Comparison of ENCODE assay signal across 7 mouse cellular contexts in the genomic region with DNA sequence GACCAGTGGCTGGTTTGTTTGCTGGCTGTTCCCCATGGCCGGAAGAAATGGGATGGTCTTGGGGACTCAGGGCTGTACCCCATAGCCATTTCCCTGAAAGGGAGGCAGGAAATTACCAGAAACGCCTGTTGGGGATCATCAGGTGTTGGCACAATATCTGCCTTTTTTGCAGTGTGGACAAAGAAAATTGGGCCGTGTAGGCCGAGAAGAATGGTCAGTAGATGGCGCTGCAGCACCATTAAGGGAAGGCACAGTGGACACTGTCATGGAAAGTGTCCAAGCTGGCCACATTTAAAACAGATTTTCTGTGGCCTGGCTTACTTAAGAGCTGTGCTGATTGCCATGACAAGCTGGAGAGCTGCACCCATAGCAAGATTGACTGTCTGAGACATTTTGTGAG.
DNase-seq lines count a peak whose midpoint lies in the region; ATAC-seq and TF ChIP-seq lines count a peak whose summit lies in the region.
"Not testable (repeated sequence)": the region's sequence is repeated elsewhere in the genome, so short reads cannot be mapped to it uniquely, and the experiment has no call there.

No protein-coding gene starts in this region.

- H3K4me2 ChIP-seq in heart, postnatal 0 days (ENCODE audit: low read depth, low read length): not testable (repeated sequence)

- not testable (repeated sequence) for H3K27ac ChIP-seq in heart, postnatal 0 days (ENCODE audit: low read depth)

- not testable (repeated sequence) for TF ChIP-seq EP300 in heart, postnatal 0 days (IDR thresholded peaks at IDR 0.05; ENCODE audit: low read depth)

- 24% methylated on average over 3 of the region's 5 CpGs for WGBS in heart, postnatal 0 days

- not testable (repeated sequence) for ATAC-seq in Patski; heart, postnatal 0 days (ENCODE audit: insufficient read depth, low read depth)

- not testable (repeated sequence) for DNase-seq in Patski (ENCODE audit: low read depth, low spot score); heart, postnatal 0 days (ENCODE audit: low spot score)
- DNase-seq in adrenal gland, postnatal 14 days: peak; percentile 10
- peak; percentile 2 to 29 for DNase-seq in kidney, postnatal 36 days
- DNase-seq in left cerebral cortex, adult 18-20 months (ENCODE audit: low spot score in 2 of 2): peak; percentile 15 to 28
- peak; percentile 5 for DNase-seq in lung, postnatal 10 days
- DNase-seq in retina, postnatal 1 day: peak; percentile 0

- POLR2A ChIA-PET in Patski (lab: Charles Lee): not testable (repeated sequence)

- not testable (repeated sequence) for H3K9ac ChIP-seq in heart, postnatal 0 days (replicated peaks; ENCODE audit: low read depth, low read length)

- not testable (repeated sequence) for H3K9me3 ChIP-seq in heart, postnatal 0 days (replicated peaks; ENCODE audit: control insufficient read depth, low read length)

- H3K36me3 ChIP-seq in heart, postnatal 0 days (replicated peaks; ENCODE audit: control insufficient read depth, insufficient read depth, low read length): not testable (repeated sequence)

- in situ Hi-C loops in Patski (cut with MboI; ENCODE audit: low pct_unique_long_range_greater_than_20kb): not testable (repeated sequence)

- not testable (repeated sequence) for H3K27me3 ChIP-seq in Patski; heart, postnatal 0 days (ENCODE audit: control insufficient read depth, insufficient read depth, low read length)

- CTCF ChIA-PET in Patski (lab: Charles Lee): not testable (repeated sequence)

- peak; percentile 16 for TF ChIP-seq CTCF in Patski (IDR thresholded peaks at IDR 0.05)
- 0 out of 2 replicates have a peak, but pooled peaks have one; percentile 2 for TF ChIP-seq CTCF in heart, postnatal 0 days (IDR thresholded peaks at IDR 0.05; ENCODE audit: low read depth)

- not testable (repeated sequence) for H3K4me3 ChIP-seq in heart, postnatal 0 days (ENCODE audit: low read depth, low read length)

- not testable (repeated sequence) for H3K4me1 ChIP-seq in heart, postnatal 0 days (ENCODE audit: control insufficient read depth, insufficient read depth)
